In the genomic region with DNA sequence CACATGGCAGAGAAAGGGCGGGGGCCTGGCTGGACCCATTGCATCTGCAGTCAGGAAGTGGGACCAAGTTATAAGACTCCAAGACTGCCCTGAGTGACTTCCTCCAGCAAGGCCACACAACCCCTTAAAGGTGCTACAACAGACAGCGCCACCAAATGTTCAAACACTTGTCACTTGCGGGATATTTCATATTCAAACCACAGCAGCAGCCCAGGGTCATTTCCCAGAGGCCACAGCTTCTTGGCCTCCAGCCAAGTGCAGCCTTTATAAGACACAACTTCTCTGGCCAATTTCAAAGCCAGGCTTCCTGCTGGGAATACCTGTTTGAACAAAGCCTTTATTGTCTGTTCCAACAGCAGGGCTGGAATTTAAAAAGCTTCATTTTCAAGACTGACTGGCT, we compare ENCODE assay signal across 9 mouse cellular contexts.
DNase-seq lines count a peak whose midpoint lies in the region; ATAC-seq and TF ChIP-seq lines count a peak whose summit lies in the region.
"Had no signal": no experiment of that assay in that cellular context is flagged by ENCODE, and none has a peak within 500 bp of the region (broad histone marks: within the 10 kb centered on the region; RNA-seq: fewer than 3 reads in every experiment).

No protein-coding gene starts in this region.

- H3K27me3 ChIP-seq in lung, embryonic 14.5 days (ENCODE audit: insufficient read depth, low read length): no peaks in the 10 kb centered on the region
- H3K27me3 ChIP-seq in embryonic facial prominence, embryonic 10.5 days (replicated peaks; ENCODE audit: low read depth, poor library complexity, severe bottlenecking): no peaks in the 10 kb centered on the region
- no peaks in the 10 kb centered on the region for H3K27me3 ChIP-seq in limb, embryonic 14.5 days (ENCODE audit: control insufficient read depth, insufficient read depth, low read length)
- H3K27me3 ChIP-seq: neural tube, embryonic 12.5 days had no signal

- H3K27ac ChIP-seq in lung, embryonic 14.5 days (ENCODE audit: low read depth): peak overlapping the region; percentile 92
- H3K27ac ChIP-seq in embryonic facial prominence, embryonic 10.5 days (replicated peaks): no peak overlapping the region
- no peak overlapping the region for H3K27ac ChIP-seq in limb, embryonic 14.5 days (replicated peaks; ENCODE audit: low read depth, low read length)
- H3K27ac ChIP-seq: neural tube, embryonic 12.5 days had no signal

- 41% methylated on average over 3 of the region's 3 CpGs for WGBS in lung, embryonic 14.5 days
- WGBS in embryonic facial prominence, embryonic 10.5 days: 78% methylated on average over 3 of the region's 3 CpGs
- WGBS in limb, embryonic 14.5 days: 36% methylated on average over 3 of the region's 3 CpGs

- H3K4me2 ChIP-seq in lung, embryonic 14.5 days: no peak overlapping the region
- H3K4me2 ChIP-seq in limb, embryonic 14.5 days (replicated peaks; ENCODE audit: low read depth, low read length, severe bottlenecking): no peak overlapping the region
- H3K4me2 ChIP-seq: neural tube, embryonic 12.5 days had no signal

- TF ChIP-seq CTCF in lung, embryonic 14.5 days (IDR thresholded peaks at IDR 0.05; ENCODE audit: low read depth): peak; percentile 37

- H3K36me3 ChIP-seq in lung, embryonic 14.5 days (ENCODE audit: insufficient read depth): no peaks in the 10 kb centered on the region
- no peaks in the 10 kb centered on the region for H3K36me3 ChIP-seq in embryonic facial prominence, embryonic 10.5 days (replicated peaks)
- H3K36me3 ChIP-seq in limb, embryonic 14.5 days (ENCODE audit: control insufficient read depth, insufficient read depth, low read length): no peaks in the 10 kb centered on the region
- H3K36me3 ChIP-seq: neural tube, embryonic 12.5 days had no signal

- DNase-seq in cerebellum, postnatal 10 days: peak; percentile 19 to 27
- DNase-seq in cerebellum, postnatal 14 days: no peak
- DNase-seq in lung, embryonic 14.5 days: peak; percentile 85
- no peak for DNase-seq in lung, adult 18-20 months
- peak; percentile 19 for DNase-seq in embryonic facial prominence, embryonic 10.5 days (ENCODE audit: low spot score)
- peak; percentile 64 for DNase-seq in limb, embryonic 14.5 days (ENCODE audit: low spot score)
- DNase-seq in cerebellum, adult 18-20 months: no peak
- DNase-seq in cerebellum, adult 9-10 months: no peak

- peaks cover 4% of the 10 kb centered on the region; the same call in 1 of the 2 replicates for H3K4me1 ChIP-seq in lung, embryonic 14.5 days (ENCODE audit: insufficient read depth)
- peaks cover 25% of the 10 kb centered on the region for H3K4me1 ChIP-seq in embryonic facial prominence, embryonic 10.5 days
- peaks cover 9% of the 10 kb centered on the region for H3K4me1 ChIP-seq in limb, embryonic 14.5 days (ENCODE audit: control insufficient read depth, insufficient read depth, low read length)

- peak; percentile 75; the same call in 1 of the 2 replicates for ATAC-seq in lung, embryonic 14.5 days (ENCODE audit: insufficient read depth)
- ATAC-seq in limb, embryonic 14.5 days (ENCODE audit: low FRiP score, low read depth): no peak

- no peak for TF ChIP-seq POLR2A in limb, embryonic 14.5 days (IDR thresholded peaks at IDR 0.05; ENCODE audit: borderline replicate concordance, extremely low read depth, insufficient read depth, insufficient read length)

- no peak overlapping the region for H3K9ac ChIP-seq in lung, embryonic 14.5 days
- no peak overlapping the region for H3K9ac ChIP-seq in limb, embryonic 14.5 days (ENCODE audit: low read depth, low read length, severe bottlenecking)
- H3K9ac ChIP-seq: neural tube, embryonic 12.5 days had no signal

- H3K4me3 ChIP-seq in lung, embryonic 14.5 days (ENCODE audit: low read depth, low read length): no peak overlapping the region
- no peak overlapping the region for H3K4me3 ChIP-seq in embryonic facial prominence, embryonic 10.5 days
- H3K4me3 ChIP-seq in limb, embryonic 14.5 days (replicated peaks; ENCODE audit: low read length): no peak overlapping the region
- H3K4me3 ChIP-seq: neural tube, embryonic 12.5 days had no signal

- no peaks in the 10 kb centered on the region for H3K9me3 ChIP-seq in lung, embryonic 14.5 days (ENCODE audit: low read depth, low read length)
- H3K9me3 ChIP-seq in embryonic facial prominence, embryonic 10.5 days: no peaks in the 10 kb centered on the region
- H3K9me3 ChIP-seq in limb, embryonic 14.5 days (ENCODE audit: control insufficient read depth, low read length): no peaks in the 10 kb centered on the region
- H3K9me3 ChIP-seq: neural tube, embryonic 12.5 days had no signal

Comparison
In these comparisons a context has a peak if more than half of its experiments do, and no peak if none do; other contexts are left out.
1. DNase-seq: peak in cerebellum, postnatal 10 days (2 of 2), lung, embryonic 14.5 days (single experiment), embryonic facial prominence, embryonic 10.5 days (single experiment) and limb, embryonic 14.5 days (single experiment); none in cerebellum, postnatal 14 days (0 of 2), lung, adult 18-20 months (0 of 2), cerebellum, adult 18-20 months (0 of 2) and cerebellum, adult 9-10 months (single experiment).